Mouse (Mus musculus): ENCODE measurements around the gene Zfp53. TPM values are rescaled to one million over a fixed set of nuclear protein-coding genes. Genes with fewer than 3 reads are reported as not detected.
"Not testable (repeated sequence)": the region's sequence is repeated elsewhere in the genome, so short reads cannot be mapped to it uniquely, and the experiment has no call there.

Zfp53 gene
- 1 to 10 TPM; 1.3 to 1.5 TPM for total RNA-seq (2021)
- long read RNA-seq, experiment 1, partial matches to known transcripts = 0 of 2 reads
- long read RNA-seq, experiment 1, other reads (novel, unspliced or antisense) = 2 of 2 reads
- long read RNA-seq, experiment 2, partial matches to known transcripts = 1 of 2 reads
- long read RNA-seq, experiment 2, other reads (novel, unspliced or antisense) = 1 of 2 reads

DNA sequence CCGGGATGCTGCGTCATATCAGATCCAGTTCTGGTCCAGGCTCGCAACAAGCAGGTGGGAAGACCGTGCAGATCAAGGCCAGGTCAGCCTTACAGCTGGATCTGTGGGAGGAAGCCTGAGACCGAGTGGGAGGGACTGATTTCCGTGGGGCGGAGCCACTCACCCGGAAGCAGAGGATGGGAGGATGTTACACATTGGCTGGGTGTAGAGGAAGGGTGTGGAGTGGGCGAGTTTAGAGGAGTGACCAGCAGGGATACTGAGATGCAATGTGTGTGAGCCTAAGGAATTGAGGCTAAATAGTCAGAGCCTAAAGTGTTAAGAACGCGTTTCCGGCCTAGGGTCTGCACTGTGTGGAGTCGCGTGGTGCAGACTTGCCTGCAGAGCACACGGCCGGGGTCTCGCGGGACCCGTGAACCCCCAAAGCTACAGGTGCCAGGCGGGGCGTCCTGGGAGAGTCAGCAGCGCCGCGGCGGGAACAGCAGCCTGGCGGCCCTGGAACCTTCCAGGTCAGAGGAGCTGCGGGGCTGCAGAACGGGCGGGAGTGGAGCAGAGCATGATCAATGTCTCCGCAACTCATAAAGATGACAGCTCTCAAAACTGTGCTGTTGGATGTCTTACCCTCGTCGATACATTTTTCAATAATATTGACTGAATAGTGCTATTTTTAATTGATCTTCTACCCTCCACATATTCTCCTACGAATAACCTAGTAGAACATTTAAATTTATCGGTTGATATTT, at the start of gene Zfp53:
Zfp53 (plus strand) TSS at position 239 of the 740 bp plus-strand sequence.
- intact Hi-C loops (cut with DNase I; ENCODE audit: low total_unique reads) = no loop called here
- peak; percentile 84 for DNase-seq

DNA sequence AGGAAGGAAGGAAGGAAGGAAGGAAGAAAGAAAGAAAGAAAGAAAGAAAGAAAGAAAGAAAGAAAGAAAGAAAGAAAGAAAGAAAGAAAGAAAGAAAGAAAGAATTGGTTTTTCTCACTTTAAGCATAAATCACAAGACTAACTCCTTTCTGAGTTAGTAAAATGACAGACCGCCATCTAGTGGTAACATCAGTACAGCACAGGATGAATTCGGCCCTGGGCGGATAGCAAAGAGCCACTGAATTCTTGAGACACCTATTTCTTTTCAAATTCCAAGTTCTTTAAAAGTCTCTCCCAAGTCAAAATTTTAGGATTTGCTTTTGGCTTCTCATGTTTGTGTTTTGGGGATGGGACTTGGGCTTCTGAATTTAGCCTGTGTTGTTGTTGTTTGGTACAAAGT, 39.1 kb upstream of the Zfp53 start:
- peak; percentile 45 for DNase-seq
- intact Hi-C loops (cut with DNase I; ENCODE audit: low total_unique reads) = no loop called here

DNA sequence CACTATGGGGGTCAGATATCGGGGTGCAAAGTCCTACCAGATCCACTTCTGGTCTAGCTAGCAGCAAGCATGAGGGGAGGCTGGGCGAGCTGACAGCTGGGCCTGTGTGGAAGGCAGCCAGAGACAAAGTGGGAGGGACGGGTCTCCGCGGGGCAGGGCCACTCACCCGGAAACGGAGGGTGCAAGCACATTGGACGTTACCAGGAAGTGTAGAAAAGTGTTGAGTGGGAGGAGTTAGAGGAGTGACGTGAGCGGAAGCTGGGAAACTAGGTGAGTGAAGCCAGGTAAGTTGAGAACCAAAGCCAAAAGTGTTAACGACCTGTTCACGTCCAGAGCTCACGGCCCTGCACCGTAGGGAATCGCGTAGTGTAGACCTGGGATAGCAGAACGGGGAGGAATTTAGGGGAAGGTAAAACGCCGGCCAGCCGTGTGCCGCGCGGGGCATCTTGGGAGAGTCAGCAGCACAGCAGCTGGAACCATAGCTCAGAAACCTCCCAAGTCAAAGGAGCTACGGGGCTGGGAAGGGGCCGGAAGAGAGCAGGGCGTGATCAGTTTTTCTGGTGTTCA, 38.6 kb upstream of the Zfp53 start, which contains the start of gene Zfp51:
Zfp51 (plus strand) TSS at position 237 of the 567 bp plus-strand sequence.
- intact Hi-C loops (cut with DNase I; ENCODE audit: low total_unique reads) = no loop called here
- peak; percentile 94 for DNase-seq

DNA sequence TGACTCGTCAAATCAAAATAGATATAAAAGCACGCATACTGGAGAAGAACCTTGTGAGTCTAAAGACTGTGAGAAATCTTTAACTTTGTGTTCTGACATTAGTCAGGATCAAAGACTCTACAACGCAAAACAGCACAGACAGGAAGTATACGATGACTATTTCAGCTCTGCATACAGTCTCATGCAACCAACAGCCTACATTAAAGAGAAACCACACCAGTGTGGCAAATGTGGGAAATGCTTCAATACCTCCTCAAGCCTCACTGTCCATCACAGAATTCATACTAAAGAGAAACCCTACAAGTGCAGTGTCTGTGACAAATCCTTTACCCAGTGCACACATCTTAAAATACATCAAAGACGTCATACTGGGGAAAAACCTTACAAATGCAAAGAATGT, 25.2 kb upstream of the Zfp53 start:
- no peak for DNase-seq
- intact Hi-C loops (cut with DNase I; ENCODE audit: low total_unique reads) = no loop called here

DNA sequence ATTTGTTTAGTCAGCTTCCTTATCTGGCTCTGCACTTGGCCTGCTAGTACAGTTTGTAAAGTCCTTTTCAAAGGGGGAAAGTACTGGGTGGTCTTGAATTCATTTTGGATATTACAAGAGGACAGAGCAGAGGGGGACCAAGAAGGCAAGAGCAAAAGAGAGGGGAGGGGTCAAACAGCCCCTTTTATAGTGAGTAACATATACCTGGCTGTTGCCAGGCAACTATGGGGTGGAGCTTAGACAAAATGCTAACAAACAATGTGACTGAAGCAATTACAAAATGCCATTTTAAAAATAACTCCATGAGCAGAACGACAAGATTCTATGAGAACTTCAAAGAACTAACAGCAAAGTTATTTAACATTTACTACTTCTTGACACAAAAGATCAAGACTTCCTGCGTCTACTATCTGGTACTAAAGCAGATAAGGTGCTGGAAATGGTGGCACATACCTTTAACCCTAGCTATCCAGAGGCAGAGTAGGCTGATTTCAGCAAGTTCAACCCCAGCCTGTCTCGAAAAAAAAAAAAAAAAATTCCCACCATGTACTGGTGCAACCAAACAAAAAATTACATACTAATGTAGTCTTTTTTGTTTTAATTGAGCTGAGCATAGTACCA, 16.7 kb upstream of the Zfp53 start:
- no peak for DNase-seq
- intact Hi-C loops (cut with DNase I; ENCODE audit: low total_unique reads) = no loop called here

DNA sequence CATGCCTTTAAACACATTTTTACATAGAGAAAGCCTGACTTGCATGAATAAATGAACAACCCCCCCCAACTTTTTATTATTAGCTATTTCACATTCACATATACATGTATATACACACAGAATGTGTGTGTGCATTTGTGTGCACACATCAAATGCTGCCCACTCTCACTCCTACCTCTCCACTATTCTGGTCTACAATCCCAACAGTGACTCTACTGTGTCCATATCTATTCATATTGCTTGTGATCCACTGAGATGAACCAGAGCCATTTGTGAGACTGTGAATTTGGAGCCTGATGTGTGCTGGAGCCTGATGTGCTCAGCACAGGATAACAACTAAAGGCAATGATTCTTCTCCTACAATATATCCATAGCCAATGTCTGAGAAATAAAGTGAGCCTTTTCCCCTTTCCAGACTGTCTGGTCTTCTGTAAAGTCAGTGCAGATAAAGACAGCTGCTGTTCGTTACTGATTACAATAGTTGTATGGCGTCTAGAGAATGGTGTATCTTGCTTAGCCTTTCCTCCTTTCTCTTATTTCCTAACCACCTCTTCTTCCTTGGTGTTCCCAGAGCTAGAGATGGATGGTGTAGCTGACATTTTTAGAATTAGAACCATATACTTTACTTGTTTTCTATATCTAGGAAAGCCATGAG, 16.0 kb upstream of the Zfp53 start:
- intact Hi-C loops (cut with DNase I; ENCODE audit: low total_unique reads) = no loop called here
- no peak for DNase-seq

DNA sequence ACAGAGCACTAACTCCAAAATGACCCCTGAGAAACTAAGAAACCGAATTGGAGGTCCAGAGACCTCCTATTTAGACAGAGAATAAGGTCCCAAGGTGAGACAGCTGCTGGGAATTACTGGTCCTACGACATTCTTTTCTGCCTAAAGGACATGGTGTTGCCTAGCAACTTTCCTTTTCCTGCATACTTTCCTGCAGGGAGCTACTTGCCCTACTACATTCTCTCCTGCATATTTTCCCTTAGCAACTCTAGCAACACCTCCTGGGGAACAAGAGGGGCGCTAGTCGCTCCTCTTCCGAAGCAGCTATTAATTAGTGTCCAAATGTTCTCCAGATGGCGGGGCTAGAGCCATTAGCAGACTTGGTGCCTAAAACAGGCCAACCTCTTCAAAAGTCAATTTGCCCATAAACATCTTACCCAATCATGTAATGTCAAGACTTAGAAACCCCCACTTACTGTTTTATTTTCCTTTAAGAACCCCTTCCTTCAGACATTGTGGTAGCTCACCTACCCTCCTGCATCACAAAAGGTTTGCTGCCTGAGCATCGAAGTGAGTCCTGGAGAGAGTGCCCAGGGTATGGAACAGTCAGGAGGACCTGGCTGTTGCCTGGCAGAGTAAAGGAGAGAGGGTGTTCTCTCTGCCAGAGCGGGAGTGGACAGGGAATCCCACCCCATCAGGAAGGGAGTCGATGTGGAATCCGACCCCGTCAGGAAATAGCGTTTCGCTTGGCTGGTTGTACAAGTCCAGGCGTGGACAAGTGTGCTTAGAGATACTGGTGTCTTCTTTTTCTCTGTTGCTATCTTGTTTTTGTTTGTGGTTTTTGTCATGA, 15.2 kb upstream of the Zfp53 start:
- DNase-seq = no peak
- intact Hi-C loops (cut with DNase I; ENCODE audit: low total_unique reads) = no loop called here

DNA sequence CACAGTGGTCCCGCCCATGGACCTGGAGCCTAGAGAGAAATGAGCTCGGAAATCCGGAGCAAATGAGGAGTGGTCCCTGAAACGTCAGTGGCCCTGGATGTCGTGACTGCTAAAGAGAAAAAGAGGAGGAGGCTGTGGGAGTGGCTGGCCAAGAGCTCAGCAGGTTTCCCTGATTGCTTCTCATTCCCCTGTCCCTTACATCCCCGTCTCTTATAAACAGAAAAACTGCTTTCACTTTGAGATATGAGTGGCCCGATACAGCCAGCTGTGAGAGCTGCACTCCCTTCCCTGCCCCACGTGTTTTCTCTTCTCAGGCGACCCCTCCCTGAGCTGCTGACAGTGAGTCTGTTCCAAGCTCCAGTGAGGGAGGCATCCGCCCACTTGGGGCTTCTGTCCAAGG, 14.1 kb upstream of the Zfp53 start:
- DNase-seq; intact Hi-C loops (cut with DNase I; ENCODE audit: low total_unique reads): not testable (repeated sequence)

DNA sequence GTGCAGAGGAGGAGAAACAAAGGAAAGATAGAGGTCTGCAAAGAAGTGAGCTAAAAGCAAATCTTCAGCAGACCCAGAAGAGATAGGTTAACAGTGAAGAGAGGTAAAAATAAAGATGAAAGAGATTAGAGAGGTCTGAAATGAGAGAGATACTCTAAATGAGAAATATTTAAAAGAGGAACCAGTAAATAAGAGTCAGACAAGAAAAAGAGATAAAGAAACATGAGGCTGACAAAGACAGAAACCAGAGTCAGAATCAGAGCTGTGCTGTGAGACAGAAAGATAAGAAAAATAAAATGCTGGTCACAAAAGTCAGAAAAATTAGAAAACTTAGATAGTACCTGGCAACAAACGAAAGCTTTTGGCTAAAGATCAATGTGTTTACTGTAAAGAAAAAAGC, 13.5 kb upstream of the Zfp53 start:
- not testable (repeated sequence) for DNase-seq

DNA sequence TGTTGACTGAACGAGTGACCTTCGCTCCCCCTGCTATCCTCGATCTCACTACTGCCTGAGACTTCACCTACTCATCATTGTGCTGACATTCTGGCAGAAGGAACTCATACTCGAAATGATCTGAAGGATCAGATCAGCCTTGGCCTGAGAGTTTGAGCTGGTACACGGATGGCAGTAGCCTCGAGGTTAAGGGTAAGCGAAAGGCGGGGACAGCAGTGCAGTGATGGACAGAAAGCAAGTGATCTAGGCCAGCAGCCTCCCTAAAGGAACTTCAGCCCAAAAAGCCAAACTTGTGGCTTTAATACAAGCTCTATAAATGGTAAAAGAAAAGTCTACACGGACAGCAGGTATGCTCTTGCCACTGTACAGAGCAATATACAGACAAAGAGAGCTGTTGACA, 12.4 kb upstream of the Zfp53 start:
- DNase-seq; intact Hi-C loops (cut with DNase I; ENCODE audit: low total_unique reads): not testable (repeated sequence)

More for the DNA sequence above, 13.5 kb upstream of the Zfp53 start:
- intact Hi-C loops (cut with DNase I; ENCODE audit: low total_unique reads) = not testable (repeated sequence)

DNA sequence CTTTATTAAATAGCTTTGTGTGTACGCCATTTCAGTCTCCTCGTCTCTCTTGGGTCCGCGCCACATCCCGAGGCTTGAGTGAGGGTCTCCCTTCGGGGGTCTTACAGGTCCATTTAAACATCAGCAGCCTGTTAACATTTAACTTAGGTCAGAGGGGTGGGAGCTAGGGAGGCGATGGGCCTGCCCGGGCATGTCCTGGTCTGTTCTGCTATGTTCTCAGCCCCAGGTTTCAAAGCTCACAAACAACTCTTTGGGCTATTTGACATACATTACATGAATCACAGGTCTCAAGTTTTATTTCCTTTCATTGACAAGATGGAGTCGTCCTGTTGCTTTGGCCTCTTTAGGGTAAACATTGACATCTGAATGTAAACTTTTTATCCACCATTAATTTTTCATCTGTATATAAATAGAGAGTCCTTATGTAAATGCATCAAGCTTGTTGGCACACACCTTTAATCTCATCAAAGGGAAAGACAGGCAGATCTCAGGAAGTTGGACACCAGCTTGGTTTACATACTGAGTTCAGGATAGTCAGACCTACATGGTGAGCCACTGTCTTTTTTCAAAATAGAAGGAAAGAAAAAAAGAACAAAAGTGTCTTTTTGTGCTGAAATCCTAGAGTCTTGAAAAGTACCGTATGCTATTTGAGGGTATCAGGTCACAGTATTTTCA, 10.6 kb upstream of the Zfp53 start:
- intact Hi-C loops (cut with DNase I; ENCODE audit: low total_unique reads); DNase-seq: not testable (repeated sequence)

DNA sequence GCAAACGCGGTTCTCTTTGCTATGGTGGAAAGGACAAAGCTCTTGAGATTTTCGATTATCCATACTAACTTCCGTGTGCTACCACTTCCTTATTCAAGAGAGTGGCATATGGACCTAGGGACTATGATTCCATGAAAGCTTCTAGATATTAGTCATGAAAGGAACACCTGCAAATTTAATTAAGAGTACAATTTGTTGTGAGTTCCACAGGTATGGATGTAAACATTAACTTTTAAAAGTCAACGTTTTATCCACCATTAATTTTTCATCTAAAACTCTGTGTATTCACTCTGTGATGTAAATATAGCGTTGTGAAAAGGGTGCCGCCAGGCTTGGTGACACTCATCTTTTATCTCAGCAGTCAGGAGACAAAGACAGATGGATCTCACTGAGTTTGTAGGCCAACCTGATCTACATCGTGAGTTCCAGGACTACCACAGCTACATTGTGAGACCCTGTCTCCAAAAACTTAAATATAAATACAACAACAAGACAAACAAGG, 753 bp downstream of the Zfp53 start:
- intact Hi-C loops (cut with DNase I; ENCODE audit: low total_unique reads) = no loop called here
- DNase-seq = no peak

DNA sequence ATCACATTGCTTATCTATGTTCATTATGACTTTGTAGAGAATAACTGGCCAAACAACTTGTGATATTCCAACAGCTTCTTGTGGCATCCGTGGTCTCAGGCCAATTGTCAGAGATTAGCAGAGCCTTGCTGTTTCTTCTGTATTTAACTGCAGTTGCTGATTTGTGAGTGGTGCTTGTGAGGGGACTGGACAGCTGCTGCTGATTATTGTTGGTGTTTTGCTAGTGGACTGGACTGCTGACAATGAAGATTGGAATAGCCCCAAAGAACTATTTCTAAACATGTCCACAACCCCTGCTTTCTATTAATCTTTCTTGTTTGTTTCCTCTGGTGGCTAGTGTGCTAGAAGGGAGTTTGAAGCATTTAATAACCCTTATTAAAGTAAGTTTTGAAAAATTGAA, 12.6 kb downstream of the Zfp53 start:
- intact Hi-C loops (cut with DNase I; ENCODE audit: low total_unique reads) = no loop called here
- no peak for DNase-seq

DNA sequence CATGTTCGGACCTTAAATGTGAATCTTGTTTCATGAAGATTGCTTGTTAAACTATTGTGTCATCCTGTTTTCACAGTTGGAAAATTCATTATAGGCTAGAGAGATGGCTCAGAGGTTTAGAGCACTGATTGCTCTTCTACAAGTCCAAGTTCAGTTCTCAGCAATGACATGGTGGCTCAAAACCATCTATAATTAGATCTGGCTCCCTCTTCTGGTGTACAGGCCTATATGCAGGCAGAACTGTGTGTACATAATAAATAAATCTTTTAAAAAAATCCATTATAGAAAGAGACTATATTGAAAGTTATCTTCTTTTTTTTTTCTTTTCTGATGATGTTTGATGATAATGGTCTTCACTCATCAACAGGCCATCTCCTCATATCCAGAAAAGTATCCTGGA, 15.7 kb downstream of the Zfp53 start:
- intact Hi-C loops (cut with DNase I; ENCODE audit: low total_unique reads) = no loop called here
- DNase-seq = no peak

DNA sequence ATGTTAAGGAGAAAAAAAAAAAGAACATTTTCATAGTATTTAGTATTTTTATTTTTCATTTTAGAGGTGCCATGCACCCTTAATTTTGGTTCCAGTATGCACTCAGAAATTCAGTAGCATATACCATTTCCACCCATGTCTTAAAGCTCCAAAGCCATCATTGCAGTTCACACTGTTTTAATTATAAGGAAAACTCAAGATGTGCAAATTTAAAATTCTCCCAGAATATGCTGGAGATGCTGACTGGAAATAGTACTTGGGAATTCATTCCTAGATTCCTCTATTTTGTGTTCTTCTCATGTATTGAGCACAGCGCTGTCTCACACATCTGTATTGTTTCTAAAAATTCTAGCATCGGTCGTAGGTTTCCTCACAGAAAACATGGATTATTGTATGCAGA, 17.5 kb downstream of the Zfp53 start:
- intact Hi-C loops (cut with DNase I; ENCODE audit: low total_unique reads) = no loop called here

DNA sequence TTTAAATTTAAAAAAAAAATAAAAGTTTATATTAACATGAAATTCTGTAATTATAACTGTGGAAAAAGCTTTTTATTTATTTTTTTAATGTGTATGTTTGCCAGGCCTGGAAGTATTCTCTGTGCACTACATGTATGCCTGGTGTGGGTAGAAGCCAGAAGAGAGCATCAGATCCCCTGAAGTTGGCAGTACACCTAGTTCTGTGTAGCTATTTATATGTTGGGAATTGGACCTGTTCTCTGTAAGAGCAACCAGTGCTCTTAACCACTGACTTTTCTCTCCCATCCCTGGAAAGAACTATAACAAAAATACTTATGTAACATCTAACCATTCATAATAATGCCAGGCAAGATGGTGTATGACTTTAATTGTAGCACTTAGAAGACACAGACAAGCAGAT, 21.0 kb downstream of the Zfp53 start:
- intact Hi-C loops (cut with DNase I; ENCODE audit: low total_unique reads) = loop anchor here (10.0 kb wide), 1 partner anchor 235 kb away; no protein-coding TSS in a partner anchor

More for the DNA sequence above, 17.5 kb downstream of the Zfp53 start:
- DNase-seq = no peak

DNA sequence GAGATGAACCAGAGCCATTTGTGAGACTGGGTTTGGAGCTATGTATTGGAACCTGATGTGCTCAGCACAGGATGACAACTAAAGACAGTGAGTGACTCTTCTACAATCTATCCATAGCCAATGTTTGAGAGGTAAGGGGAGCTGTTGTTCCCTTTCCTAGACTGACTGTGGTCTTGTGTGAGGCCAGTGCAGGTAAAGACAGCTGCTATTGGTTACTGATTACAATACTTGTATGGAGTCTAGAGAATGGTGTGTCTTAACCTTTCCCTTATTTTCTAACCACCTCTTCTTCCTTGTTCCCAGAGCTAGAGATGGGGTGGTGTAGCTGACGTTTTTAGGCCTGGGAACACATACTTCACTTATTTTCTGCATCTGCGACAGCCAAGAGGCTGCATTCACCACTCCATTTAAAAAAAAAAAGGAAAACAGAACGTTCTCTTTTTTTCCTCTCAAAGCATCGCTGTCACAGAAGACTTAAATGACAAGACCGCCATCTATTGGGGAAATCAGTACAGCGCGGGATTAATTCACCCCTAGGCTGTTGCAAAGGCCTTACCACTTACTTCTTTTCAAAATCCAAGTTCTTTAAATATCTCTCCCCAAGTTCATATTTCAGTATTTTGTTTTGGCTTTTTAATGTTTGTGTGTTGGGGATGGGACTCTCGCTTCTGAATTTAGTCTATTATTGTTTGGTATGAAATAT, 26.8 kb downstream of the Zfp53 start:
- DNase-seq = peak; percentile 34
- intact Hi-C loops (cut with DNase I; ENCODE audit: low total_unique reads) = loop anchor here (10.0 kb wide), 1 partner anchor 241 kb away; no protein-coding TSS in a partner anchor

More for the DNA sequence above, 21.0 kb downstream of the Zfp53 start:
- DNase-seq = no peak

All from gastrocnemius, postnatal 14 days (tissue).